Mouse (Mus musculus): Measurements from ENCODE around the gene Pop5. TPM values are rescaled to one million over a fixed set of nuclear protein-coding genes. Genes with fewer than 3 reads are reported as not detected.

Gene Pop5
- total and polyA plus RNA-seq, 2 experiments from 2014 or later = 32.8 to 96.6 TPM

GRCm38 (mm10) chr5:115240191-115240590, 4.6 kb downstream of the Pop5 start:
- Histone ChIP-seq H3K9me3 (ENCODE audit: low read length) (no peaks in the 10 kb centered on the region), H3K4me2 (ENCODE audit: low read depth) (no peak overlapping the region), H3K9ac (no peak overlapping the region), H3K27me3 (ENCODE audit: insufficient read depth, low read length) (no peaks in the 10 kb centered on the region), H3K4me1 (ENCODE audit: insufficient read depth) (no peaks in the 10 kb centered on the region), H3K36me3 (ENCODE audit: insufficient read depth) (peaks cover 57% of the 10 kb centered on the region), H3K27ac (ENCODE audit: low read depth, low read length) (no peak overlapping the region), H3K4me3 (ENCODE audit: low read depth, low read length) (no peak overlapping the region)
- TF ChIP-seq CTCF (IDR thresholded peaks at IDR 0.05; ENCODE audit: low read depth) = no peak
- DNase-seq (no peak), ATAC-seq (no peak)
- WGBS = 82% methylated on average over 11 of the region's 11 CpGs

- Histone ChIP-seq H3K9ac (no peak overlapping the region), H3K9me3 (ENCODE audit: low read length) (no peaks in the 10 kb centered on the region), H3K4me1 (ENCODE audit: insufficient read depth) (no peaks in the 10 kb centered on the region), H3K36me3 (ENCODE audit: insufficient read depth) (peaks cover 69% of the 10 kb centered on the region), H3K4me2 (ENCODE audit: low read depth) (no peak overlapping the region), H3K27ac (ENCODE audit: low read depth, low read length) (no peak overlapping the region), H3K27me3 (ENCODE audit: insufficient read depth, low read length) (no peaks in the 10 kb centered on the region), H3K4me3 (ENCODE audit: low read depth, low read length) (no peak overlapping the region)
- DNase-seq (no peak), ATAC-seq (no peak)
- WGBS = 81% methylated on average over 1 of the region's 1 CpGs
- TF ChIP-seq CTCF (IDR thresholded peaks at IDR 0.05; ENCODE audit: low read depth) = no peak
These were observed 19.8 kb downstream of the Pop5 start for GRCm38 (mm10) chr5:115255472-115255871.

- DNase-seq (no peak), ATAC-seq (no peak)
- no peak overlapping the region for H3K27ac ChIP-seq (ENCODE audit: low read depth, low read length)
- H3K9me3 ChIP-seq (ENCODE audit: low read length) = no peaks in the 10 kb centered on the region
- H3K27me3 ChIP-seq (ENCODE audit: insufficient read depth, low read length) = no peaks in the 10 kb centered on the region
- H3K4me1 ChIP-seq (ENCODE audit: insufficient read depth) = no peaks in the 10 kb centered on the region
- 94% methylated on average over 10 of the region's 10 CpGs for WGBS
- no peak overlapping the region for H3K4me3 ChIP-seq (ENCODE audit: low read depth, low read length)
- H3K9ac ChIP-seq = no peak overlapping the region
- no peak overlapping the region for H3K4me2 ChIP-seq (ENCODE audit: low read depth)
- TF ChIP-seq CTCF (IDR thresholded peaks at IDR 0.05; ENCODE audit: low read depth) = no peak
- peaks cover 57% of the 10 kb centered on the region for H3K36me3 ChIP-seq (ENCODE audit: insufficient read depth)
These were observed 21.4 kb downstream of the Pop5 start for GRCm38 (mm10) chr5:115256909-115257546.

- H3K27me3 ChIP-seq (ENCODE audit: insufficient read depth, low read length) = no peaks in the 10 kb centered on the region
- no peak for ATAC-seq
- H3K36me3 ChIP-seq (ENCODE audit: insufficient read depth) = peaks cover 50% of the 10 kb centered on the region
- H3K4me2 ChIP-seq (ENCODE audit: low read depth) = no peak overlapping the region
- no peaks in the 10 kb centered on the region for H3K9me3 ChIP-seq (ENCODE audit: low read length)
- H3K4me1 ChIP-seq (ENCODE audit: insufficient read depth) = no peaks in the 10 kb centered on the region
- DNase-seq = no peak
- no peak overlapping the region for H3K9ac ChIP-seq
- no peak overlapping the region for H3K4me3 ChIP-seq (ENCODE audit: low read depth, low read length)
- H3K27ac ChIP-seq (ENCODE audit: low read depth, low read length) = no peak overlapping the region
- no peak for TF ChIP-seq CTCF (IDR thresholded peaks at IDR 0.05; ENCODE audit: low read depth)
- 92% methylated on average over 6 of the region's 6 CpGs for WGBS
These were observed 24.7 kb downstream of the Pop5 start for GRCm38 (mm10) chr5:115260356-115260755.

- peaks cover 42% of the 10 kb centered on the region for H3K36me3 ChIP-seq (ENCODE audit: insufficient read depth)
- DNase-seq = no peak
- no peak overlapping the region for H3K4me3 ChIP-seq (ENCODE audit: low read depth, low read length)
- no peak for TF ChIP-seq CTCF (IDR thresholded peaks at IDR 0.05; ENCODE audit: low read depth)
- 85% methylated on average over 8 of the region's 8 CpGs for WGBS
- H3K27ac ChIP-seq (ENCODE audit: low read depth, low read length) = no peak overlapping the region
- no peaks in the 10 kb centered on the region for H3K27me3 ChIP-seq (ENCODE audit: insufficient read depth, low read length)
- H3K9me3 ChIP-seq (ENCODE audit: low read length) = no peaks in the 10 kb centered on the region
- ATAC-seq = no peak
- H3K4me2 ChIP-seq (ENCODE audit: low read depth) = no peak overlapping the region
- H3K9ac ChIP-seq = no peak overlapping the region
- H3K4me1 ChIP-seq (ENCODE audit: insufficient read depth) = no peaks in the 10 kb centered on the region
These were observed 25.5 kb downstream of the Pop5 start for GRCm38 (mm10) chr5:115261141-115261540.

- Histone ChIP-seq H3K36me3 (ENCODE audit: insufficient read depth) (peaks cover 35% of the 10 kb centered on the region), H3K27me3 (ENCODE audit: insufficient read depth, low read length) (no peaks in the 10 kb centered on the region), H3K9me3 (ENCODE audit: low read length) (no peaks in the 10 kb centered on the region), H3K27ac (ENCODE audit: low read depth, low read length) (no peak overlapping the region), H3K4me1 (ENCODE audit: insufficient read depth) (no peaks in the 10 kb centered on the region), H3K4me3 (ENCODE audit: low read depth, low read length) (no peak overlapping the region), H3K4me2 (ENCODE audit: low read depth) (no peak overlapping the region), H3K9ac (no peak overlapping the region)
- TF ChIP-seq CTCF (IDR thresholded peaks at IDR 0.05; ENCODE audit: low read depth) = no peak
- DNase-seq = no peak
- WGBS = 82% methylated on average over 1 of the region's 1 CpGs
- no peak for ATAC-seq
These were observed 26.2 kb downstream of the Pop5 start for GRCm38 (mm10) chr5:115261880-115262279.

- Histone ChIP-seq H3K4me3 (ENCODE audit: low read depth, low read length) (no peak overlapping the region), H3K9ac (no peak overlapping the region), H3K36me3 (ENCODE audit: insufficient read depth) (peaks cover 27% of the 10 kb centered on the region), H3K9me3 (ENCODE audit: low read length) (no peaks in the 10 kb centered on the region), H3K27ac (ENCODE audit: low read depth, low read length) (no peak overlapping the region), H3K27me3 (ENCODE audit: insufficient read depth, low read length) (no peaks in the 10 kb centered on the region), H3K4me1 (ENCODE audit: insufficient read depth) (no peaks in the 10 kb centered on the region), H3K4me2 (ENCODE audit: low read depth) (no peak overlapping the region)
- TF ChIP-seq CTCF (IDR thresholded peaks at IDR 0.05; ENCODE audit: low read depth) = no peak
- DNase-seq (no peak), ATAC-seq (no peak)
- 89% methylated on average over 14 of the region's 14 CpGs for WGBS
These were observed 27.1 kb downstream of the Pop5 start for GRCm38 (mm10) chr5:115262502-115263291.
